Mouse (Mus musculus): ENCODE results near the gene Ric8b. TPM values are rescaled to one million over a fixed set of nuclear protein-coding genes. Genes with fewer than 3 reads are reported as not detected.
A peak's percentile ranks its signal among the peaks of the same experiment; 100 is the strongest.

Gene Ric8b
- polyA plus RNA-seq, 1 experiment from 2014 or later = 52.5 TPM

GRCm38 (mm10) chr10:84889096-84889846 is 28.1 kb upstream of the Ric8b start:
- ATAC-seq (ENCODE audit: low read depth) = no peak; the same call in 1 of the 2 replicates
- Histone ChIP-seq H3K9ac (replicated peaks; ENCODE audit: low read depth, low read length) (no peak overlapping the region), H3K4me3 (ENCODE audit: low read depth, low read length) (no peak overlapping the region), H3K4me1 (ENCODE audit: control insufficient read depth, insufficient read depth, low read length) (peaks cover 6% of the 10 kb centered on the region; the same call in 1 of the 2 replicates), H3K4me2 (ENCODE audit: low read depth, low read length) (no peak overlapping the region), H3K9me3 (ENCODE audit: control insufficient read depth, low read length) (no peaks in the 10 kb centered on the region), H3K36me3 (ENCODE audit: control insufficient read depth, insufficient read depth, low read length) (no peaks in the 10 kb centered on the region), H3K27me3 (ENCODE audit: control insufficient read depth, insufficient read depth, low read length) (no peaks in the 10 kb centered on the region), H3K27ac (ENCODE audit: low read depth, low read length) (no peak overlapping the region)
- 55% methylated on average over 4 of the region's 4 CpGs for WGBS

GRCm38 (mm10) chr10:84895810-84896358 is 21.5 kb upstream of the Ric8b start:
- Histone ChIP-seq H3K27ac (ENCODE audit: low read depth, low read length) (no peak overlapping the region), H3K36me3 (ENCODE audit: control insufficient read depth, insufficient read depth, low read length) (no peaks in the 10 kb centered on the region), H3K9ac (replicated peaks; ENCODE audit: low read depth, low read length) (no peak overlapping the region), H3K4me2 (ENCODE audit: low read depth, low read length) (no peak overlapping the region), H3K27me3 (ENCODE audit: control insufficient read depth, insufficient read depth, low read length) (no peaks in the 10 kb centered on the region), H3K4me3 (ENCODE audit: low read depth, low read length) (no peak overlapping the region), H3K4me1 (ENCODE audit: control insufficient read depth, insufficient read depth, low read length) (no peaks in the 10 kb centered on the region), H3K9me3 (ENCODE audit: control insufficient read depth, low read length) (no peaks in the 10 kb centered on the region)
- 92% methylated on average over 10 of the region's 10 CpGs for WGBS
- ATAC-seq (ENCODE audit: low read depth) = no peak

- WGBS = 81% methylated on average over 9 of the region's 9 CpGs
- Histone ChIP-seq H3K4me2 (ENCODE audit: low read depth, low read length) (no peak overlapping the region), H3K27ac (ENCODE audit: low read depth, low read length) (no peak overlapping the region), H3K4me3 (ENCODE audit: low read depth, low read length) (no peak overlapping the region), H3K27me3 (ENCODE audit: control insufficient read depth, insufficient read depth, low read length) (no peaks in the 10 kb centered on the region), H3K9ac (replicated peaks; ENCODE audit: low read depth, low read length) (no peak overlapping the region), H3K36me3 (ENCODE audit: control insufficient read depth, insufficient read depth, low read length) (no peaks in the 10 kb centered on the region), H3K9me3 (ENCODE audit: control insufficient read depth, low read length) (no peaks in the 10 kb centered on the region), H3K4me1 (ENCODE audit: control insufficient read depth, insufficient read depth, low read length) (no peaks in the 10 kb centered on the region)
- no peak for ATAC-seq (ENCODE audit: low read depth)
Observed at GRCm38 (mm10) chr10:84896941-84897930, 20.2 kb upstream of the Ric8b start.

- no peak for ATAC-seq (ENCODE audit: low read depth)
- peaks cover 2% of the 10 kb centered on the region; the same call in 1 of the 2 replicates for H3K4me1 ChIP-seq (ENCODE audit: control insufficient read depth, insufficient read depth, low read length)
- H3K27ac ChIP-seq (ENCODE audit: low read depth, low read length) = no peak overlapping the region
- H3K27me3 ChIP-seq (ENCODE audit: control insufficient read depth, insufficient read depth, low read length) = no peaks in the 10 kb centered on the region
- no peak overlapping the region for H3K4me2 ChIP-seq (ENCODE audit: low read depth, low read length)
- H3K9ac ChIP-seq (replicated peaks; ENCODE audit: low read depth, low read length) = no peak overlapping the region
- H3K9me3 ChIP-seq (ENCODE audit: control insufficient read depth, low read length) = no peaks in the 10 kb centered on the region
- H3K4me3 ChIP-seq (ENCODE audit: low read depth, low read length) = no peak overlapping the region
- no peaks in the 10 kb centered on the region for H3K36me3 ChIP-seq (ENCODE audit: control insufficient read depth, insufficient read depth, low read length)
- WGBS = 73% methylated on average over 3 of the region's 3 CpGs
Observed at GRCm38 (mm10) chr10:84898144-84898979, 19.1 kb upstream of the Ric8b start.

- WGBS = 77% methylated on average over 5 of the region's 5 CpGs
- ATAC-seq (ENCODE audit: low read depth) = no peak
- H3K9ac ChIP-seq (replicated peaks; ENCODE audit: low read depth, low read length) = no peak overlapping the region
Observed at GRCm38 (mm10) chr10:84901676-84902075, 15.7 kb upstream of the Ric8b start.

GRCm38 (mm10) chr10:84902213-84902612 is 15.2 kb upstream of the Ric8b start:
- WGBS = 69% methylated on average over 2 of the region's 2 CpGs
- Histone ChIP-seq H3K36me3 (ENCODE audit: control insufficient read depth, insufficient read depth, low read length) (no peaks in the 10 kb centered on the region), H3K4me2 (ENCODE audit: low read depth, low read length) (no peak overlapping the region), H3K4me3 (ENCODE audit: low read depth, low read length) (no peak overlapping the region), H3K27me3 (ENCODE audit: control insufficient read depth, insufficient read depth, low read length) (no peaks in the 10 kb centered on the region), H3K4me1 (ENCODE audit: control insufficient read depth, insufficient read depth, low read length) (peaks cover 8% of the 10 kb centered on the region), H3K27ac (ENCODE audit: low read depth, low read length) (no peak overlapping the region), H3K9me3 (ENCODE audit: control insufficient read depth, low read length) (no peaks in the 10 kb centered on the region), H3K9ac (replicated peaks; ENCODE audit: low read depth, low read length) (no peak overlapping the region)
- no peak for ATAC-seq (ENCODE audit: low read depth)

More at GRCm38 (mm10) chr10:84901676-84902075, 15.7 kb upstream of the Ric8b start:
- H3K27me3 ChIP-seq (ENCODE audit: control insufficient read depth, insufficient read depth, low read length) = no peaks in the 10 kb centered on the region
- H3K36me3 ChIP-seq (ENCODE audit: control insufficient read depth, insufficient read depth, low read length) = no peaks in the 10 kb centered on the region
- H3K9me3 ChIP-seq (ENCODE audit: control insufficient read depth, low read length) = no peaks in the 10 kb centered on the region
- H3K4me1 ChIP-seq (ENCODE audit: control insufficient read depth, insufficient read depth, low read length) = peaks cover 8% of the 10 kb centered on the region
- H3K27ac ChIP-seq (ENCODE audit: low read depth, low read length) = no peak overlapping the region
- H3K4me2 ChIP-seq (ENCODE audit: low read depth, low read length) = no peak overlapping the region
- H3K4me3 ChIP-seq (ENCODE audit: low read depth, low read length) = no peak overlapping the region

GRCm38 (mm10) chr10:84903307-84903706 is 14.1 kb upstream of the Ric8b start:
- Histone ChIP-seq H3K36me3 (ENCODE audit: control insufficient read depth, insufficient read depth, low read length) (no peaks in the 10 kb centered on the region), H3K4me2 (ENCODE audit: low read depth, low read length) (no peak overlapping the region), H3K9ac (replicated peaks; ENCODE audit: low read depth, low read length) (no peak overlapping the region; the same call in 1 of the 2 replicates), H3K27ac (ENCODE audit: low read depth, low read length) (peak overlapping the region; percentile 29; the same call in 1 of the 2 replicates), H3K4me1 (ENCODE audit: control insufficient read depth, insufficient read depth, low read length) (peaks cover 8% of the 10 kb centered on the region), H3K9me3 (ENCODE audit: control insufficient read depth, low read length) (no peaks in the 10 kb centered on the region), H3K4me3 (ENCODE audit: low read depth, low read length) (no peak overlapping the region), H3K27me3 (ENCODE audit: control insufficient read depth, insufficient read depth, low read length) (no peaks in the 10 kb centered on the region)
- ATAC-seq (ENCODE audit: low read depth) = no peak
- 44% methylated on average over 7 of the region's 7 CpGs for WGBS

- H3K9me3 ChIP-seq (ENCODE audit: control insufficient read depth, low read length) = no peaks in the 10 kb centered on the region
- WGBS = 15% methylated on average over 5 of the region's 5 CpGs
- H3K4me3 ChIP-seq (ENCODE audit: low read depth, low read length) = no peak overlapping the region
- ATAC-seq (ENCODE audit: low read depth) = no peak
- H3K27ac ChIP-seq (ENCODE audit: low read depth, low read length) = peak overlapping the region; percentile 29; the same call in 1 of the 2 replicates
- H3K36me3 ChIP-seq (ENCODE audit: control insufficient read depth, insufficient read depth, low read length) = no peaks in the 10 kb centered on the region
- peak overlapping the region; percentile 3; the same call in 1 of the 2 replicates for H3K9ac ChIP-seq (replicated peaks; ENCODE audit: low read depth, low read length)
- peaks cover 8% of the 10 kb centered on the region for H3K4me1 ChIP-seq (ENCODE audit: control insufficient read depth, insufficient read depth, low read length)
- H3K27me3 ChIP-seq (ENCODE audit: control insufficient read depth, insufficient read depth, low read length) = no peaks in the 10 kb centered on the region
- H3K4me2 ChIP-seq (ENCODE audit: low read depth, low read length) = peak overlapping the region; percentile 2; the same call in 1 of the 2 replicates
Observed at GRCm38 (mm10) chr10:84903742-84904141, 13.7 kb upstream of the Ric8b start.
